Mouse (Mus musculus) spleen, postnatal 10 days (tissue): Measurements from ENCODE around the gene Kcnn4.

Experiments used
- DNase-seq, 2 experiments: peaks; one replicate each; pipeline ENCODE4 v3.0.0; 2021 to 2022; ENCODE audit warnings: low spot score in 2 of 2

The Kcnn4 gene

DNA sequence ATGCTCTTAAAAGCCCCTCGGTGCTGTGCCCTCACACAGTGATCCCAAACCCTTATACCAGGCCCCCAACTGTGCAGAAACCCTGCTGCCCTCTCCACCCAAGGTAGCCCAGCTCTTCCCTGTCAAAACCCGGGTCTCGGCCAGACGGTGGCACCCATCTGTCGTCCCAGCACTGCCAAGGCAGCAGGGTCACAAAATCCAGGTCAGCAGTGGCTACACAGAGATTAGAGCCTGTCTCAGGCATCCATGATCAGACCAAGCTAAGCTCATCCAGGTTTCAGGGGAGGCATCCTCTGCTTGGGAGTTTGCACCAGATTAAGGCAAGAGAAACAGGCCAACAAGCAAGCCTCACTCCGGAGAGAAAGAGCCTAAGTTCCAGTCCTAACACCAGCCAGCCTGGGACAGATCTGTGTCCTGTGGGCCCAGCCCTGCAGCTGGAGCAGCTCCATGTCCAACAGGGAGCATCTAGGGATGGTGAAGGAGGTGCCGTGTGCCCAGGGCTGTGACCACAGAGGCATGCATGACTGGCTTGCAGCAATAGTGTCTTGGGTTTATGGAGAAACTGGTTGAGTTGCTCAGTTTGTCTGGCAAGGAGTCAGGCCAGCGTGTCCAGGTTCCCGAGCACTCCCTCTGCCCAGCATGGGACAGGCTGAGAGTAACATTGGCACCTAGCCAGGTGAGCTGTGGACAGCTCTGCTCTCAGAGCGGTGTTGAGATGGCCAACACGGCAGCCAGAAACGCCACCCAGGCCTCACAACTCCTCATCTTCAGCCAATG is 54.1 kb downstream of the Kcnn4 start:
- no peak for DNase-seq

DNA sequence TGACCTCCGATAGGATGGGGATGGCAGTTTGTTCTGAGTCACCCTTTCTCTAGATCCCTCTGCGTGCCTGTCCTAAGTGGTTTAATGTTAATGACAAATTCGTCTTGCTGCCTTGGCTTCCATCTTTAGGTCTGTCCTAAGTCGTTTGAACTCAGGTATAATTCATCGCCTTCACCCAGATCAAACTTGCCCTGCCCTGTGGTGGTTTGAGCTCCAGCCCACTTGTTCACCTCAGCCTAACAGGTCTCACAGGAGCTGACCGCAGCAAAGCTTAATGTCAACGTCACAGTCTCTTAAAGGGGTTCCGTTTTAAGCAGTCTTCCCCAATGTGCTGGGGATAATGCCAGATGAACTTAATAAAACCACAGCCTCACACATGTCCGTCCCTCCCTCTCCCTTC is 55.9 kb downstream of the Kcnn4 start:
- DNase-seq: no peak

DNA sequence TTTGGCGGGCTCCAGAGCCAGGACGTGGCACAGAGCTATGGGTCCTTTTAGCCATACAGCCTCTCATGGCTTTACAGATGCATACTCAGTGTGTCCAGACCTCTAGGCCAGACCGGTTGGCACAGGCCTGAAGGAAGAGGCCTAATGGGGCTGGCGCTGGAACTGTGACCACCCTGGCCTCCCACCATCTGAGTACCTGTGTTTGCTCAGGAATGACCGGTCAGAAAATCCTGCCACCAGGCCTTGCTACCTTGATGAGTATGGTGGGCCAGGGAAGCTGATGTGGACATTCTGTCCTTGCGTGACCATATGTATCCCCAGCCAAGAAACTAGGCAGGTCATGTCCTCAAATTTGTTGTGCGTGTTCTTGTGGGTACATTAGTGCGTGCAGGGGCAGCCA is 57.1 kb downstream of the Kcnn4 start:
- DNase-seq: no peak

DNA sequence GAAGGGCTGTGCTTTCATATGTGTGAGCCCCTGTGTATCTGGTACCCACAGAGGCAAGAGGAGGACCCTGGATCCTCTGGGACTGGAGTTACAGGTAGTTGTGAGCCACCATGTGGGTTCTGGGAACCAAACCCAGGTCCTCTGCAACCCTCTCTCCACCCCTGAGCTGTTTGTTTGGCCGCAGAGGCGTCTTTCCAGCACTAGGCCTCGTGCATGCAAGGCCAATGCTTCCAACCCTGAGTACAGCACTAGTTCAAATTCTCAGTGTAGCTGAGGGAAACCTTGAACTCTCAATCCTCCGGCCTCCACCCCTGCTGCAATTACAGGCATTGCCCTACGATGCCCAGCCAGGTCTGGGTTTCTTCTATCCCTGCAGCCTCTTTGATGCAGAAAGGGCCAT is 58.7 kb downstream of the Kcnn4 start:
- DNase-seq: no peak

DNA sequence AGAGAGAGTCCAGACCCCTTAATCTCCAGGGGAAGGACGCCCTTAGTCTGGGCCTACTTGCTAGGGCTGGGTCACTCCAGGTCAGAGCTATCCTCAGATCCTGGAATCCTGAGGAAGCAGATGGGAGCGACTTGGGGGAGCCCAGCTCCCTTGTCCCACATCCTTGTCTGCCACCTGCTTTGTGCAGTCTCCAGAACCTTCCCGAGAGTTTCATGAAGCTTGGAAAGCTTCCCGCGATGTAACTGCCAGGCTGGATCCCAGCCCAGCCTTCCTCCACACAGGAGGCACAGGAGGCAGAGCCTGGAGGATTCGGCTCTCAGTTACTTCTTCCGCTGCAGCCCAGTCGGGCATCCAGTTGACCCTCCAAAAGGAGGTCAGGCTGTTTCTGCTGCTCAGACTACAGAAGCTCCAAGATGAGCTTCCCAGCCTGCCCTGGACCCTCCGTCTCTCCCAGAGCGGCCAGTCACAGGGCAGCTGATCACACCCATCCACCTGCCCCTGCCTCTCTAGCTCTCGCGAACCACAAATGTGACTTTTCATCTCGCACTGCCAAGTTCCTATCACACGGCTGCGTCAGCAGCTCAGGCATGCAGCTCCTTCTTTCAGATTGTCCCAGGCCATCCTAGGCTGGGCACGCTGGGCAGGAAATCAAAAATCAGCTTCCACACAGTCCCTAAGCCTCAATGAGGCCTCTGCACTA is 59.5 kb downstream of the Kcnn4 start:
- DNase-seq: no peak

DNA sequence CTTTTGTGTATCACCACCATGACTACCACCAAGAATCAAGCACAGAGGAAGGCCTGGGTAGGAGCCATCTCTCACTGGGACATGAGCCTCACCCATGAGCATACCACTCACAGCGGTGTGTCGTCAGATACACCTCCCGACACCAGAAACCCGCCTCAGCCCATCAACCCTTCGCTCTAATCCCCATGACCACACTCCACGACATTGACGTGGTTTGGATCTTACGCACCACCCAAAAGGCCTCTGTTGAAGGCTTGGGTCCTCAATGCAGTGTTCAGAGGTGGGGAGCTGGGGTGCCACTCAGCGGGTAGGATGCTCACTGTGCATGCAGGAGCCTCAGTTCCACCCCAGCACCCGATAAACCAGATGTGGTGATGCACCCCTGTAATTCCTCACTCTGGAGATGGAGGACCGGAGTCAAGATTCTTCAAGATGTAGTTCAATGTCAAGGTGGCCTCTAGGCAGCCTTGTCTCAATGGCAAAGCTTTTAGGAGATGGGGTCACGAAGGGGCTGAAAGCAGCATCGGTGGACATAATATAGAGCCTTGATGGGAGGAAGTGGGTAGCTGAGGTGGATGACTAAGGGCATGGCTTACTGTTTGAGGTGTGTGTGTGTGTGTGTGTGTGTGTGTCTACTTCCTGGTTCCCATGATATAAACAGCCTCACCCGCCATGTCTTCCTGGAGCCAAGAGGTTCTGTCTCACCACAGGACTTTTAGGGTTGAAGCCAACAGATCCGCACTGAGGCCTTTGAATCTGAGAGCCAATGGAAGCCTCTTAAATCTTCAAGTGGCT is 60.7 kb downstream of the Kcnn4 start:
- no peak for DNase-seq

DNA sequence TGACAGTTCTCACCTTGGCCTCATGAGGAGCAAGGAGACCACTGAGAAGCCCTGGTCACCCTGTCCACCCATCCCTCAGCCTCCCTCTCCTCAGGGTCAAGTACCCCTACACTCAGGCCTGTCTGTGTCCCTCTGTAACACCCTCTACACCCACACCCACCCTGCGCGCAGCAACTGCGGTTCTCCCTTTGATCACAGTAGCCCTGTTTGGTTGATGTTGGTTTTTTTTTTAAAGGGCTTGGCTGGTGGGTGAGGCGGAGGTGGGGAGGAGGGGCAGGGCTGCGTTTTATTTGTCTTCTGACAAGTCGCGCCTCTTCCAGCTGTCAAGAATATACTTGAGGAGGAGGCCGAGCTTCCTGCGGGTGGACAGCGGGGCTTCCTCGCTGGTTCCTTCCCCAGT is 61.6 kb downstream of the Kcnn4 start:
- DNase-seq: no peak

DNA sequence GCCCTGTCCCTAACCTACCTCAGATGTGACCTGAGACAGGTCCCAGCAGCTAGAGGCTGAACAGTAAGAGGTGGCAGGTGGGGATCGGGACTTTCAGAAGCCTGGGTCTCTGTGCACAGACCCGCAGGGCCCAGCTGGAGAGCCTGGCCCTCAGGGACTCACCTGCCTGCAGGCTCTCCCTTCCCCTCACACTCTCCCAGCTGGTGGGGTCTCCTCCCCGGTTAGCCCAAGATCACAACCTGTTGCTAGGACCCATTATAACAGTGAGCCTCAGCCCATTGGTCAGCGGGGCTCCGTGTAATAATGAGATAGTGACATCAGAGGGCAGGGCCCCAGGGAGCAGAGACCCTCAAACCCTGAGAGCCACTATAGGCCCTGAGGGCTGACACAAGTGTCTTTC is 65.2 kb downstream of the Kcnn4 start:
- DNase-seq: no peak
